In the genomic region with DNA sequence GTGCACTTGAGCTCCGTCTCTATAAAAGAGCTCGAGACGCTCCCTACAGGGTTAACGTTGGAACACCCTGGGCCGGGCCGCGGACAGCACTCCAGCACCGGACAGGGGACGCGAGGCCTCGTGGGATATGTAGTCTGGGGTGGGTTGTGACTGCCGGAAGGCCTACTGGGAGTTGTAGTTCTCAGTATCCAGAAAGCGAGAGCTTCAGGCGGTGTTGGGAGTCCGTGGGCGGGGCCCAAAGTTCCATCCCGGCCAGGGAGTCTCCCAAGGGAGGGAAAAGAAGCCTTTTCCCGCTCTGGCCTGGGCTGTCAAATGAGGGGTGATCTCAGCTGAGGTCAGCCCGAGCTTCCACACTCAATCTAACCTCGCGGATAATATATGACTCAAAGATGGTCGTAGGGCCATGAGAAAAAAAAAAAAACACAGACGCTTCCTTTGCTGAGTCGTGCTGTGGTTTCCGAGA, we compare ENCODE assay signal across 8 mouse cellular contexts. TPM values are rescaled to one million over a fixed set of nuclear protein-coding genes. Genes with fewer than 3 reads are reported as not detected.
DNase-seq lines count a peak whose midpoint lies in the region; ATAC-seq and TF ChIP-seq lines count a peak whose summit lies in the region.

No protein-coding gene starts in this region.

- no peak for TF ChIP-seq CTCF in layer of hippocampus, adult 2 months (conservative IDR thresholded peaks at IDR 0.05)
- peak; percentile 17 for TF ChIP-seq CTCF in lung, embryonic 14.5 days (IDR thresholded peaks at IDR 0.05; ENCODE audit: low read depth)
- TF ChIP-seq CTCF in olfactory bulb, adult 2 months (IDR thresholded peaks at IDR 0.05; ENCODE audit: insufficient read depth, low read depth, low read length), result no peak
- TF ChIP-seq CTCF in thymus, adult 2 months (IDR thresholded peaks at IDR 0.05; ENCODE audit: borderline replicate concordance, control insufficient read depth, extremely low read depth, insufficient read depth, low read length, poor library complexity), result no peak

- 1% methylated on average over 25 of the region's 25 CpGs for WGBS in forebrain, embryonic 15.5 days
- WGBS in lung, embryonic 14.5 days, result under 1% methylated on average over 25 of the region's 25 CpGs
- WGBS in olfactory bulb, adult 2 months, result under 1% methylated on average over 25 of the region's 25 CpGs
- under 1% methylated on average over 25 of the region's 25 CpGs for WGBS in thymus, adult 2 months

- peak overlapping the region; percentile 74 to 95 for H3K4me3 ChIP-seq in ES-E14 (ENCODE audit: insufficient read depth in 1 of 2, low read depth in 1 of 2, low read length in 2 of 2, poor library complexity in 1 of 2, severe bottlenecking in 1 of 2)
- H3K4me3 ChIP-seq in forebrain, embryonic 15.5 days, result peak overlapping the region; percentile 58
- peak overlapping the region; percentile 92 for H3K4me3 ChIP-seq in layer of hippocampus, adult 2 months
- peak overlapping the region; percentile 67 for H3K4me3 ChIP-seq in lung, embryonic 14.5 days (ENCODE audit: low read depth, low read length)
- H3K4me3 ChIP-seq in olfactory bulb, adult 2 months (ENCODE audit: insufficient read depth, low read depth, low read length), result peak overlapping the region; percentile 59
- peak overlapping the region; percentile 63 for H3K4me3 ChIP-seq in thymus, adult 2 months (ENCODE audit: control insufficient read depth, insufficient read depth, low read length)

- intact Hi-C loops in heart, postnatal 36 days (cut with DNase I), result loop anchor here (2.0 to 5.0 kb wide), 2 partner anchors 25 to 37 kb away; no protein-coding TSS in a partner anchor

- peak overlapping the region; percentile 77; the same call in 1 of the 2 replicates for H3K9ac ChIP-seq in ES-E14 (ENCODE audit: insufficient read depth, low read depth, low read length, poor library complexity, severe bottlenecking)
- H3K9ac ChIP-seq in forebrain, embryonic 15.5 days (replicated peaks), result peak overlapping the region; percentile 65
- H3K9ac ChIP-seq in lung, embryonic 14.5 days, result peak overlapping the region; percentile 71

- peak overlapping the region; percentile 23; the same call in 1 of the 2 replicates for H3K27ac ChIP-seq in ES-E14 (ENCODE audit: insufficient read depth, low read depth, low read length, poor library complexity, severe bottlenecking)
- peak overlapping the region; percentile 98 for H3K27ac ChIP-seq in forebrain, embryonic 15.5 days (replicated peaks)
- H3K27ac ChIP-seq in layer of hippocampus, adult 2 months, result peak overlapping the region; percentile 98
- peak overlapping the region; percentile 91 for H3K27ac ChIP-seq in lung, embryonic 14.5 days (ENCODE audit: low read depth)
- peak overlapping the region; percentile 96 for H3K27ac ChIP-seq in olfactory bulb, adult 2 months (ENCODE audit: insufficient read depth, low read depth, low read length)
- peak overlapping the region; percentile 43 for H3K27ac ChIP-seq in thymus, adult 2 months (ENCODE audit: control insufficient read depth, insufficient read depth, low read length)

- no peaks in the 10 kb centered on the region for H3K36me3 ChIP-seq in ES-E14 (ENCODE audit: control insufficient read depth, insufficient read depth, low read length, poor library complexity, severe bottlenecking)
- peaks cover 26% of the 10 kb centered on the region for H3K36me3 ChIP-seq in forebrain, embryonic 15.5 days
- peaks cover 33% of the 10 kb centered on the region for H3K36me3 ChIP-seq in lung, embryonic 14.5 days (ENCODE audit: insufficient read depth)
- H3K36me3 ChIP-seq in thymus, adult 2 months (ENCODE audit: control insufficient read depth, insufficient read depth, low read length), result peaks cover 8% of the 10 kb centered on the region

- no peaks in the 10 kb centered on the region for H3K9me3 ChIP-seq in ES-E14 (ENCODE audit: control insufficient read depth, insufficient read depth, low read depth, low read length)
- H3K9me3 ChIP-seq in forebrain, embryonic 15.5 days, result no peaks in the 10 kb centered on the region
- no peaks in the 10 kb centered on the region; the same call in 1 of the 2 replicates for H3K9me3 ChIP-seq in lung, embryonic 14.5 days (ENCODE audit: low read depth, low read length)

- DNase-seq in ES-E14 (ENCODE audit: low read depth, low spot score), result peak; percentile 85
- DNase-seq in cerebellum, adult 11-12 months, result peak; percentile 96
- peak; percentile 90 to 91 for DNase-seq in heart, postnatal 36 days
- DNase-seq in layer of hippocampus, adult 2 months (ENCODE audit: low spot score in 2 of 2), result peak; percentile 92 to 97
- DNase-seq in lung, embryonic 14.5 days, result peak; percentile 98
- DNase-seq in thymus, adult 2 months, result peak; percentile 92

- peak overlapping the region; percentile 88 for H3K4me2 ChIP-seq in forebrain, embryonic 15.5 days (replicated peaks)
- peak overlapping the region; percentile 84 for H3K4me2 ChIP-seq in lung, embryonic 14.5 days

- TF ChIP-seq POLR2A in olfactory bulb, adult 2 months (IDR thresholded peaks at IDR 0.05; ENCODE audit: insufficient read depth, low read depth, low read length), result peak; percentile 58; the same call in 1 of the 2 replicates
- 0 out of 2 replicates have a peak, but pooled peaks have one; percentile 36 for TF ChIP-seq POLR2A in thymus, adult 2 months (IDR thresholded peaks at IDR 0.05; ENCODE audit: control insufficient read depth, extremely low read depth, insufficient read depth, low read length, poor library complexity)

- H3K27me3 ChIP-seq in forebrain, embryonic 15.5 days, result no peaks in the 10 kb centered on the region
- peaks cover 3% of the 10 kb centered on the region; the same call in 1 of the 2 replicates for H3K27me3 ChIP-seq in lung, embryonic 14.5 days (ENCODE audit: insufficient read depth, low read length)
- H3K27me3 ChIP-seq in thymus, adult 2 months (ENCODE audit: control insufficient read depth, insufficient read depth, low read length), result no peaks in the 10 kb centered on the region

- in situ Hi-C loops in ES-E14 (cut with MboI; ENCODE audit: low sequenced_read_pairs in 2 of 2, unreplicated experiment in 2 of 2), result no loop called here

- ATAC-seq in forebrain, embryonic 15.5 days (replicated peaks), result peak; percentile 95
- peak; percentile 96 for ATAC-seq in lung, embryonic 14.5 days (ENCODE audit: insufficient read depth)

- peaks cover 0 to 6% of the 10 kb centered on the region in 2 experiments; a peak in 2 of 4 replicates for H3K4me1 ChIP-seq in ES-E14 (ENCODE audit: control insufficient read depth in 2 of 2, insufficient read depth in 2 of 2, low read length in 2 of 2, poor library complexity in 1 of 2)
- peaks cover 48% of the 10 kb centered on the region for H3K4me1 ChIP-seq in forebrain, embryonic 15.5 days
- peaks cover 13% of the 10 kb centered on the region for H3K4me1 ChIP-seq in lung, embryonic 14.5 days (ENCODE audit: insufficient read depth)
- peaks cover 8% of the 10 kb centered on the region; the same call in 1 of the 2 replicates for H3K4me1 ChIP-seq in olfactory bulb, adult 2 months (ENCODE audit: control insufficient read depth, insufficient read depth, low read length)
- peaks cover 9% of the 10 kb centered on the region for H3K4me1 ChIP-seq in thymus, adult 2 months (replicated peaks; ENCODE audit: control insufficient read depth, insufficient read depth, low read length)

TF ChIP-seq in ES-E14, 5 proteins besides CTCF, POLR2A, EP300 and RAD21:
- TF ChIP-seq ZC3H11A (IDR thresholded peaks at IDR 0.05; ENCODE audit: borderline replicate concordance, low read depth, low read length) (no peak), HCFC1 (IDR thresholded peaks at IDR 0.05; ENCODE audit: borderline replicate concordance, insufficient read depth, low read length) (peak; percentile 97), CHD2 (IDR thresholded peaks at IDR 0.05; ENCODE audit: low read depth, low read length) (0 out of 2 replicates have a peak, but pooled peaks have one; percentile 15)
TF ChIP-seq in ES-E14: peak in this region for 2.

RNA-seq across cellular contexts. Expression of gene Zfp46, which starts 0.9 kb away (rescaled TPM):
- total RNA-seq in ES-E14 (2012; rRNA removed), result 5.8 and 6.1 TPM in 2 replicates
- 42.2 and 46.1 TPM in 2 replicates for polyA plus RNA-seq in forebrain, embryonic 15.5 days (2015; fragmentation: Nextera tagmentation; extraction: Ambion mirVana)
- 10 to 100 TPM; 37.4 to 57.1 TPM for total RNA-seq in heart, postnatal 36 days (2021)
- total RNA-seq in layer of hippocampus, adult 2 months (2021), result 10 to 100 TPM; 44.2 to 49.0 TPM
- 27.7 and 31.2 TPM in 2 replicates for polyA plus RNA-seq in lung, embryonic 14.5 days (2014; fragmentation: Nextera tagmentation; extraction: Ambion mirVana)
- polyA plus RNA-seq in olfactory bulb, adult 2 months (2012; ENCODE audit: insufficient read depth, insufficient read length, low replicate concordance, missing spikeins), result not detected in 2 replicates
- 15.6 and 18.7 TPM in 2 replicates for polyA plus RNA-seq in thymus, adult 2 months (2012; rRNA removed)

RNA-seq across cellular contexts. Expression of gene Hnrnpr, which starts 25.4 kb away (rescaled TPM):
- 58.1 and 73.4 TPM in 2 replicates for total RNA-seq in ES-E14 (2012; rRNA removed)
- 247 and 258 TPM in 2 replicates for polyA plus RNA-seq in forebrain, embryonic 15.5 days (2015; fragmentation: Nextera tagmentation; extraction: Ambion mirVana)
- 10 to 100 TPM; 37.6 to 43.2 TPM for total RNA-seq in heart, postnatal 36 days (2021)
- total RNA-seq in layer of hippocampus, adult 2 months (2021), result 100 to 1,000 TPM in 1 of 2 experiments, 10 to 100 TPM in 1; 91.6 to 102 TPM
- polyA plus RNA-seq in lung, embryonic 14.5 days (2014; fragmentation: Nextera tagmentation; extraction: Ambion mirVana), result 181 and 202 TPM in 2 replicates
- not detected in 2 replicates for polyA plus RNA-seq in olfactory bulb, adult 2 months (2012; ENCODE audit: insufficient read depth, insufficient read length, low replicate concordance, missing spikeins)
- 21.0 and 21.5 TPM in 2 replicates for polyA plus RNA-seq in thymus, adult 2 months (2012; rRNA removed)

RNA-seq across cellular contexts. Expression of gene Tcea3, which starts 37.9 kb away (rescaled TPM):
- total RNA-seq in ES-E14 (2012; rRNA removed), result 75.1 and 104 TPM in 2 replicates
- polyA plus RNA-seq in forebrain, embryonic 15.5 days (2015; fragmentation: Nextera tagmentation; extraction: Ambion mirVana), result 0.57 and 1.0 TPM in 2 replicates
- total RNA-seq in heart, postnatal 36 days (2021), result 100 to 1,000 TPM; 121 to 126 TPM
- not detected for total RNA-seq in layer of hippocampus, adult 2 months (2021)
- polyA plus RNA-seq in lung, embryonic 14.5 days (2014; fragmentation: Nextera tagmentation; extraction: Ambion mirVana), result 12.0 and 14.3 TPM in 2 replicates
- not detected in 2 replicates for polyA plus RNA-seq in olfactory bulb, adult 2 months (2012; ENCODE audit: insufficient read depth, insufficient read length, low replicate concordance, missing spikeins)
- 0.66 and 1.8 TPM in 2 replicates for polyA plus RNA-seq in thymus, adult 2 months (2012; rRNA removed)

Comparison
In these comparisons a context has a peak if more than half of its experiments do, and no peak if none do; other contexts are left out.
1. Peak in every context shown above with its lines: DNase-seq, ATAC-seq, H3K4me3 ChIP-seq and H3K27ac ChIP-seq.
2. H3K27ac ChIP-seq: peak in every context shown above with its lines; median percentile 98 in forebrain, embryonic 15.5 days; 98 in layer of hippocampus, adult 2 months; 96 in olfactory bulb, adult 2 months; 91 in lung, embryonic 14.5 days; 43 in thymus, adult 2 months; 23 in ES-E14.